Mouse (Mus musculus) hindbrain, postnatal 0 days (tissue): ENCODE measurements at regions not wholly inside any gene's neighbourhood (a gene's known extent, or its start where the extent isn't known, plus 50 kb on each side); places are given as distances from the start of the nearest gene placed in this dataset.

ENCODE experiments used
- ATAC-seq: fragments of 200-750 bp; cut with Nextera tagmentation; 2 replicates; pipeline ENCODE4 v1.8.0; 2017; ENCODE audit warnings: mild to moderate bottlenecking, moderate TSS enrichment, moderate library complexity
- DNase-seq: peaks from one replicate; pipeline ENCODE4 v3.0.0-alpha.2; 2015; ENCODE audit warnings: low spot score
- H3K27ac ChIP-seq: fragments of 300-500 bp; sonication (generic); 2 replicates; pipeline ENCODE4 v1.5.1; 2014; ENCODE audit warnings: mild to moderate bottlenecking
- H3K27me3 ChIP-seq: fragments of 300-500 bp; sonication (generic); 2 replicates; pipeline ENCODE4 v1.6.1; 2014; ENCODE audit warnings: low read length, mixed read lengths; ENCODE audit not compliant: insufficient read depth
- H3K36me3 ChIP-seq: fragments of 300-500 bp; sonication (generic); 2 replicates; pipeline ENCODE4 v1.6.1; 2014; ENCODE audit warnings: low read length, mixed read lengths; ENCODE audit not compliant: insufficient read depth
- H3K4me1 ChIP-seq: fragments of 300-500 bp; sonication (generic); 2 replicates; pipeline ENCODE4 v1.6.1; 2014; ENCODE audit warnings: antibody characterized with exemption, low read length, mixed read lengths; ENCODE audit not compliant: insufficient read depth
- H3K4me2 ChIP-seq: fragments of 300-500 bp; sonication (generic); 2 replicates; pipeline ENCODE4 v1.6.1; 2014; ENCODE audit warnings: low read depth, mild to moderate bottlenecking, low read length, moderate library complexity, mixed read lengths
- H3K4me3 ChIP-seq: fragments of 300-500 bp; sonication (generic); 2 replicates; pipeline ENCODE4 v1.5.1; 2014; ENCODE audit warnings: low read length
- H3K9ac ChIP-seq: fragments of 300-500 bp; sonication (generic); replicated peaks from 2 replicates; pipeline ENCODE4 v1.6.1; 2014; ENCODE audit warnings: mild to moderate bottlenecking, low read length, moderate library complexity, mixed read lengths
- H3K9me3 ChIP-seq: fragments of 300-500 bp; sonication (generic); 2 replicates; pipeline ENCODE4 v1.6.1; 2016; ENCODE audit warnings: low read length, mixed read lengths
- CTCF ChIP-seq: IDR thresholded peaks from 2 replicates; pipeline ENCODE4 v1.5.1; 2016; ENCODE audit warnings: antibody characterized with exemption, control low read depth, low read depth
- WGBS: fragments of 180-500 bp; shearing (Covaris S2); extraction: QIAGEN DNeasy Blood & Tissue Kit; methylation state at CpG from one replicate; pipeline ENCODE4 v1.1.7; 2014; 5-methylcytosine and 5-hydroxymethylcytosine counted together

- ATAC-seq, result no peak
- TF ChIP-seq CTCF, result no peak
- no peaks in the 10 kb centered on the region for H3K27me3 ChIP-seq
- no peaks in the 10 kb centered on the region for H3K4me1 ChIP-seq
- H3K9ac ChIP-seq, result no peak overlapping the region
- no peak overlapping the region for H3K4me3 ChIP-seq
- H3K27ac ChIP-seq, result no peak overlapping the region
- H3K9me3 ChIP-seq, result no peaks in the 10 kb centered on the region
- H3K36me3 ChIP-seq, result no peaks in the 10 kb centered on the region
- WGBS, result 86% methylated on average over 3 of the region's 3 CpGs
- H3K4me2 ChIP-seq, result no peak overlapping the region
- DNase-seq, result no peak
These were observed 247.8 kb upstream of the Pde3a start for GRCm38 (mm10) chr6:141001306-141001705.

DNA sequence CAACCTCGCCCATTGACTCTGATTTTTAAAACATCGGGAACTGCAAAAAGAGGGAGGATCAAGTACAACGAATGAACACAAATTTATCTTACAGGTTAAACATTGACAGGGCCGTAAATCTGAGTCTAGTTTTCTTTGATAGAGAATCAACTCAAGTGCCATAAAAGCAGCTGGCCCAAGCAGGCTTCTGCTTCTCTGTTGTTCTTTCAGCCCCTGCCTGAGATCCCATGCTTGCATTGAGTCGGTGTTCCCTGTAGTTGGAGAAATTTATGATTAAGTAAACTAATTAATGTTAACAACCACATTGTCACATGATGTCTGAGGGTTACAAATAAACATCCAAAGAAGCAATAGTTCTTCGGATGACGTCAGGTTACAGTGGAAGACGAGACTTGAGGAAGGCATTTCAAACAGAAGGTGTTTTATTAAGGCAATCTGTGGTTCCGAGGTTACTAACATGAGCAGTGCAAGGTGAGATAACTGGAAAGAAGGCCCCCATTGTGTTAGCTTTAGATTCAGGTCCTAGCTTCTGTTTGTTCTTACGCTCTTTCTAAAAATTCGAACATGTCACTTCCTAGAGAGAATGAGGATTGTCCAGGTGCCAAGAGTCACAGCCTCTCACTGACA is 233.9 kb upstream of the Pde3a start:
- Histone ChIP-seq H3K4me1 (no peaks in the 10 kb centered on the region), H3K27ac (no peak overlapping the region), H3K9ac (no peak overlapping the region), H3K4me3 (no peak overlapping the region), H3K9me3 (no peaks in the 10 kb centered on the region), H3K27me3 (no peaks in the 10 kb centered on the region), H3K36me3 (no peaks in the 10 kb centered on the region), H3K4me2 (no peak overlapping the region)
- ATAC-seq, result no peak
- no peak for DNase-seq
- 90% methylated on average over 11 of the region's 11 CpGs for WGBS
- TF ChIP-seq CTCF, result no peak

DNA sequence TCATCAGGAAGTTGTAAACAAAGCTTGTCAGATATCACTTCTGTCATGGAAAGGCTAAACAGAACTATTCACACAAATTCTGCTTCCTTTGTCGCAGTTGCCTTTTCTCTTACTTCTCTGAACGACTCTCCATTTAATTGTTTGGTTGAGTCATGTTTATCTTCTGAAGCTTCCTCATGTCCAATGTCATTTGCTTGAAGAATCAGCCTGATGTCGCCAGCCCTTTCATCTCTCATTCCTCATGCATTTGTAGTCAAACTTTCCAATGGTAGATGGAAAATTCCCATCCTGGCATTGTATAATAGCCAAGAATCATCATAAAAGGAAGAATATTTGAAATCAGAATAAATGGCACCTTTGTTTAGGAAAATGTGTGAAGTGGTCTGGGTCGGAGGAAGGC is 225.6 kb upstream of the Pde3a start:
- Histone ChIP-seq H3K4me1 (no peaks in the 10 kb centered on the region), H3K9me3 (no peaks in the 10 kb centered on the region), H3K9ac (no peak overlapping the region), H3K36me3 (no peaks in the 10 kb centered on the region), H3K27me3 (no peaks in the 10 kb centered on the region), H3K27ac (no peak overlapping the region), H3K4me2 (no peak overlapping the region), H3K4me3 (no peak overlapping the region)
- no peak for DNase-seq
- no peak for ATAC-seq
- WGBS, result 85% methylated on average over 4 of the region's 4 CpGs
- no peak for TF ChIP-seq CTCF

DNA sequence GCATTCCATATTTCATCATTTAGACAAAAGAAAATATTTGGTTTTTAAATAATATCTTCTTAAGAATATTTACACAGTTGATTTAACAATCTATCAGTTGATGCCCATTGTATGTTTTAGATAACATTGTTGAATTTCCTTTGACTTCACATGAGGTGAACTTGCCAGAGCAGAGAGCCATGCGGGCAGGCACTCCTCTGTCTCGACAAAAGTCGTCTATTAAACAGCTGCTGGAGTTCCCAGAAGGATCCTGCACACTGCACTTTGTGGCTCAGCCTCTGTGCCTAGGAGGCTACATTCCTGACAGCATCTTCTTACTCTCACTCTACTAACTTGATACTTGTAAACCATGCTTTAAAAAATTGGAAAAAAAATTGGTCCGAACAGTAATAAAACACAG is 221.7 kb upstream of the Pde3a start:
- H3K4me2 ChIP-seq, result no peak overlapping the region
- WGBS, result 60% methylated on average over 4 of the region's 4 CpGs
- no peaks in the 10 kb centered on the region for H3K27me3 ChIP-seq
- no peaks in the 10 kb centered on the region for H3K4me1 ChIP-seq
- H3K9ac ChIP-seq, result no peak overlapping the region
- no peaks in the 10 kb centered on the region for H3K36me3 ChIP-seq
- TF ChIP-seq CTCF, result no peak
- no peaks in the 10 kb centered on the region for H3K9me3 ChIP-seq
- H3K27ac ChIP-seq, result no peak overlapping the region
- ATAC-seq, result no peak
- no peak for DNase-seq
- no peak overlapping the region for H3K4me3 ChIP-seq

DNA sequence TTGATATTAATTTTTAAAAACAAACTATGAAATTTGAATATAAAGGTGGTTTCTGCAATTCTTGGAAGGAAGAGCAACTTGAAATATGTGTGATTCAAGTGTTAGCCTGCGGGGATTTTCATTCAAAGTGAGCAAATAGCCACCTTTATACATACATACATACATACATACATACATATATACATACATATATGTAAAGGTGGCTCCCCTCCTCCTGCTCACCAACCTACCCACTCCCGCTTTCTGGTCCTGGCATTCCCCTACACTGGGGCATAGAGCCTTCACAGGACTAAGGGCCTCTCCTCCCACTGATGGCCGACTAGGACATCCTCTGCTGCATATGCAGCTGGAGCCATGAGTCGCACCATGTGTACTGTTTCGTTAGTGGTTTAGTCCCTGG is 221.3 kb upstream of the Pde3a start:
- Histone ChIP-seq H3K27me3 (no peaks in the 10 kb centered on the region), H3K4me1 (no peaks in the 10 kb centered on the region), H3K9me3 (no peaks in the 10 kb centered on the region), H3K4me2 (no peak overlapping the region), H3K27ac (no peak overlapping the region), H3K4me3 (no peak overlapping the region), H3K9ac (no peak overlapping the region), H3K36me3 (no peaks in the 10 kb centered on the region)
- ATAC-seq, result no peak
- TF ChIP-seq CTCF, result no peak
- no peak for DNase-seq
- 82% methylated on average over 5 of the region's 5 CpGs for WGBS

DNA sequence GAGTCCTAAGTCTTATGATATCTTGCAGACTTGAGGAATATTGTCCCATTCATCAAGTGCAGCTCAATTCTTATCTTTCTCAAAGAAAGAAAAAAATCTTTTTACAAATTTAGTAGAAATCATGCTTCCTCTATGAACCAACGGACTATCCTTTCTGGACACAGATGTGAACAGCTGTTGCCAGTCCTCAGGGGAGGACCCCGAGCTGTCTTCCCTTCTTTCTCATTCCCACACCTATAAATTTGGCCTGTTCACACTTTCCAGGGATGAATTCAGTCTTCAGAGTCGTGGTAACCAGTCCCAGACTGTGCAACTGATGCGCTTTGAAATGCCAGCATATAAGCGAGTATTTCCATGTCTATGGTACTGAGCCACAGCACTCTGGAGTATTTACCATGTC is 214.2 kb upstream of the Pde3a start:
- DNase-seq (no peak), ATAC-seq (no peak)
- Histone ChIP-seq H3K27ac (no peak overlapping the region), H3K27me3 (no peaks in the 10 kb centered on the region), H3K4me3 (no peak overlapping the region), H3K4me2 (no peak overlapping the region), H3K36me3 (no peaks in the 10 kb centered on the region), H3K9ac (no peak overlapping the region), H3K4me1 (no peaks in the 10 kb centered on the region), H3K9me3 (no peaks in the 10 kb centered on the region)
- TF ChIP-seq CTCF, result no peak
- WGBS, result 77% methylated on average over 5 of the region's 5 CpGs

DNA sequence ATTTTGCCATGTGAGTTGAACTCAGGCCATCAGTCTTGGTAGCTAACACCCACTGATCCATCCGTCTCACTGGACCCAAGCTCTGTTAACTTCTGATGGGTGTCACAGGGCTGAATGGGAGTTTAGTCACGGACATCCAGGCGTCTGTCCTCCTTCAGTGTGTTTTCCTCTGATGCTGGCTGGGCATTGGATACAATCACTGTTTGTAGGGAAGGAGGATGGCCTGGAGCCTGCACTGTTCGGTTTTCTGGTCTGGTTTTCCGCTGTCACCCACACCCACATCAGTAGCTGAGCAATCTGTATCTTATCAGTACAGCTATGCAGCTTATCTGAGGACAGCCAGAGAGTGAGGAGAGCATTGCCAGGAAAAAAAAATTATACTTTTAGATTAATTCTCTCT is 207.7 kb upstream of the Pde3a start:
- H3K4me2 ChIP-seq, result no peak overlapping the region
- no peaks in the 10 kb centered on the region for H3K36me3 ChIP-seq
- ATAC-seq (peak; percentile 71), DNase-seq (peak; percentile 18)
- TF ChIP-seq CTCF, result no peak
- H3K27me3 ChIP-seq, result no peaks in the 10 kb centered on the region
- no peak overlapping the region for H3K9ac ChIP-seq
- H3K9me3 ChIP-seq, result no peaks in the 10 kb centered on the region
- H3K4me1 ChIP-seq, result no peaks in the 10 kb centered on the region
- H3K27ac ChIP-seq, result no peak overlapping the region
- H3K4me3 ChIP-seq, result no peak overlapping the region
- 42% methylated on average over 5 of the region's 5 CpGs for WGBS
